Mouse (Mus musculus) embryonic facial prominence, embryonic 11.5 days (tissue): ENCODE measurements around the gene Gnai3. TPM values are rescaled to one million over a fixed set of nuclear protein-coding genes. Genes with fewer than 3 reads are reported as not detected.

Experiments
- ATAC-seq: fragments of 200-750 bp; cut with Nextera tagmentation; replicated peaks from 2 replicates; pipeline ENCODE4 v1.8.0; 2017; ENCODE audit warnings: low read depth; ENCODE audit not compliant: insufficient number of reproducible peaks, low FRiP score, low TSS enrichment
- DNase-seq: peaks from one replicate; pipeline ENCODE4 v3.0.0-alpha.2; 2015; ENCODE audit warnings: low spot score
- H3K27ac ChIP-seq: fragments of 300-500 bp; sonication (generic); replicated peaks from 2 replicates; pipeline ENCODE4 v1.5.1; 2014; ENCODE audit warnings: mild to moderate bottlenecking, low read depth, low read length, control low read depth
- H3K27me3 ChIP-seq: fragments of 300-500 bp; sonication (generic); 2 replicates; pipeline ENCODE4 v1.6.1; 2014; ENCODE audit warnings: mild to moderate bottlenecking, low read length, moderate library complexity, mixed read lengths; ENCODE audit not compliant: control insufficient read depth, insufficient read depth
- H3K36me3 ChIP-seq: fragments of 300-500 bp; sonication (generic); replicated peaks from 2 replicates; pipeline ENCODE4 v1.6.1; 2014; ENCODE audit warnings: low read depth, mild to moderate bottlenecking, low read length, moderate library complexity, mixed read lengths; ENCODE audit not compliant: control insufficient read depth, insufficient read depth
- H3K4me1 ChIP-seq: fragments of 300-500 bp; sonication (generic); 2 replicates; pipeline ENCODE4 v1.6.1; 2014; ENCODE audit warnings: low read length, mixed read lengths; ENCODE audit not compliant: control insufficient read depth, insufficient read depth
- H3K4me2 ChIP-seq: fragments of 300-500 bp; sonication (generic); 2 replicates; pipeline ENCODE4 v1.6.1; 2014; ENCODE audit warnings: low read depth, mild to moderate bottlenecking, control low read depth, low read length, moderate library complexity
- H3K4me3 ChIP-seq: fragments of 300-500 bp; sonication (generic); 2 replicates; pipeline ENCODE4 v1.5.1; 2014; ENCODE audit warnings: low read depth, low read length, control low read depth
- H3K9ac ChIP-seq: fragments of 300-500 bp; sonication (generic); replicated peaks from 2 replicates; pipeline ENCODE4 v1.6.1; 2014; ENCODE audit warnings: mild to moderate bottlenecking, control low read depth, low read length
- H3K9me3 ChIP-seq: fragments of 300-500 bp; sonication (generic); replicated peaks from 2 replicates; pipeline ENCODE4 v1.6.1; 2016; ENCODE audit warnings: mild to moderate bottlenecking, low read length, inconsistent platforms, mixed read lengths; ENCODE audit not compliant: control insufficient read depth
- WGBS: fragments of 180-500 bp; shearing (Covaris S2); extraction: QIAGEN DNeasy Blood & Tissue Kit; methylation state at CpG from one replicate; pipeline ENCODE4 v1.1.7; 2014; 5-methylcytosine and 5-hydroxymethylcytosine counted together
- polyA plus RNA-seq: library from polyadenylated mRNA; unstranded; fragments of >200 nt; fragmentation: Nextera tagmentation; extraction: Ambion mirVana; gene quantifications from 2 replicates; pipeline ENCODE4 v1.2.1, GENCODE M21; 2014

The Gnai3 gene
- polyA plus RNA-seq, 1 experiment from 2014 or later, result 242 TPM

DNA sequence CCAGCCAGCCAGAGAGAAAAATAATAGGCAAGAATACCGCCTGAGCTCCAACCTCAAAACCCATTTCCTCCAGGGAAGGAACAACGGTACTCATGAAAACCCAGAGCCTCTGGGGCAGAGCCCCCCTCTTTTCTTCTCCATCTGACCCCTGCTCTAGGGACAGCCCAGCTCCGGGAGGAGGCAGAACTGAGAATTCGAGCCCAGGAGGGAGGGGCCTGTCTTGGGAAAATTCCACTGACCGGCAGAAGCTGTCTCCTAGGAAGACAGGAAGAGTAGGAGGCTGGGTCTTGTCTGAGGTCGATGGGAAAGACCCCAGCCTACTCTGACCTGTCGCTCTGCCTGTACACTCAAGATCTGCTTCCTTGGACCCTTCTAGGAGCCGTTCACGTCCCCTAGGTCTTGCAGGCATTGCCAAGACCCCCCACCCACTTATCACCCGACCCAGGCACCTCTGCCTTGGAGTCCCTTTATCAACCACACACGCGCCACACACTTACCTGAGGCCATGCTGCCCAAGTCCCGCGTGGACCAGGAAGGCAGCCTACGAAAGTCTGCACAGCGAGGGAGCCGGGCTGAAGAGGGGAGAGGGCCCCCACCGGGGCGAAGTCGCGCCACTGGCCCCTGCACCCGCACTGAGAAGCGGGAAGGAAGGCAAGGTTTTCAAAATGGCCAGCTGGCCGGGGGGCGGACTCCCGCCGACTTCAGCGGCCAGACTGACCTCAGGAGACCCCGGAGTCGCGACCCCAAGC lies 60.1 kb downstream of the Gnai3 start:
- Histone ChIP-seq H3K4me3 (peak overlapping the region; percentile 70), H3K4me2 (peak overlapping the region; percentile 98), H3K27me3 (no peaks in the 10 kb centered on the region), H3K9ac (peak overlapping the region; percentile 72), H3K27ac (peak overlapping the region; percentile 74), H3K9me3 (no peaks in the 10 kb centered on the region), H3K36me3 (no peaks in the 10 kb centered on the region), H3K4me1 (peaks cover 8% of the 10 kb centered on the region; the same call in 1 of the 2 replicates)
- peak; percentile 64 for ATAC-seq
- 0% methylated on average over 31 of the region's 31 CpGs for WGBS
- DNase-seq, result peak; percentile 68

DNA sequence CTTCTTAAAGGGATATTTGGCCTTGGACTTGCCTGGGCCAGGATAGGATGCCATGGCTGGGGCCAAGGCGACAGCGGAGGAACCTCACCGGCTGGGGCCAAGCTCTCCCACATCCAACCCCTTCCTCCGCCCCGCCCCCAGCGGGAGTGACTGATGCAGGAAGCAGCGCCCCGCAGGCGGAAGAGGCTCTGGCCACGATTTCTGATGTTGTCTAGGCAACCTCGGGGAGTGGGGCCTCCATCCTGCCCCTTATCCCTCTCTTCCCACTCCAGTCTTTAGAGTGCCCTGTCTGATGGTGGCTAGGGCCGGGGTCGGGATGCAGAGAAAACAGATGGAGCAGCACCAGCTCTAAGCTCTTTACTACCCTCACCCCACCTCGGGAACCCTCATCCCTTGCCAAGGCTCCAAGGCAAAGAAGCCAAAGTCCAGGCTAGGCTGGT lies 60.6 kb downstream of the Gnai3 start:
- peak; percentile 92 for DNase-seq
- Histone ChIP-seq H3K4me2 (peak overlapping the region; percentile 98), H3K4me3 (peak overlapping the region; percentile 70), H3K9me3 (no peaks in the 10 kb centered on the region), H3K27ac (peak overlapping the region; percentile 56; the same call in 1 of the 2 replicates), H3K9ac (peak overlapping the region; percentile 72), H3K27me3 (no peaks in the 10 kb centered on the region), H3K4me1 (peaks cover 8% of the 10 kb centered on the region; the same call in 1 of the 2 replicates), H3K36me3 (no peaks in the 10 kb centered on the region)
- ATAC-seq, result peak; percentile 87
- under 1% methylated on average over 14 of the region's 14 CpGs for WGBS

DNA sequence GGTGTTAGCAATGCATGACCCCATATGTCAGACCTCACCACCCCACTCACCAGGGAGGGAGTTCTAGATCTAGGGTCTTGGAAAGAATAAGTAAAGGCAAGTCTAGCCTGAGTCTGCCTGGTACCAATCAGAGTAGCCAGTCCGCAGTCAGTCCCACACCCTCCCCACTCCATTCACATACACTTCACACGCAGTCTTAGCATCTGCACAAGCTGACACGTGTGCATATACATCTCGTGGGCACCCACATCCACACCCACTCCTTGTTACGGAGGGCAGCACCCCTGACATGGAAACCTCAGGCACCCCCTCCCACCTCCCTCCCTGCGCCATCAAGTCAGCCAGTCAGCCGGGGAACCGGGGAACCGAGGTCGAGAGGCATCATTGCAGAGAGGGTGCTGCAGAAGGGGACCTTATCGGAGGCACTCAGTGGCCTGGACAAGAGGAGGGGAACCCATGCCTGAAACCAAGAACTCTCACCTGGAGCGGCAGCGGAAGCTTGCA lies 61.1 kb downstream of the Gnai3 start:
- Histone ChIP-seq H3K9ac (peak overlapping the region; percentile 72), H3K4me2 (peak overlapping the region; percentile 98), H3K9me3 (no peaks in the 10 kb centered on the region), H3K4me1 (peaks cover 8% of the 10 kb centered on the region; the same call in 1 of the 2 replicates), H3K4me3 (peak overlapping the region; percentile 70), H3K27ac (no peak overlapping the region; the same call in 1 of the 2 replicates), H3K36me3 (no peaks in the 10 kb centered on the region), H3K27me3 (no peaks in the 10 kb centered on the region)
- ATAC-seq, result peak; percentile 7; the same call in 1 of the 2 replicates
- 20% methylated on average over 13 of the region's 13 CpGs for WGBS
- DNase-seq, result no peak

DNA sequence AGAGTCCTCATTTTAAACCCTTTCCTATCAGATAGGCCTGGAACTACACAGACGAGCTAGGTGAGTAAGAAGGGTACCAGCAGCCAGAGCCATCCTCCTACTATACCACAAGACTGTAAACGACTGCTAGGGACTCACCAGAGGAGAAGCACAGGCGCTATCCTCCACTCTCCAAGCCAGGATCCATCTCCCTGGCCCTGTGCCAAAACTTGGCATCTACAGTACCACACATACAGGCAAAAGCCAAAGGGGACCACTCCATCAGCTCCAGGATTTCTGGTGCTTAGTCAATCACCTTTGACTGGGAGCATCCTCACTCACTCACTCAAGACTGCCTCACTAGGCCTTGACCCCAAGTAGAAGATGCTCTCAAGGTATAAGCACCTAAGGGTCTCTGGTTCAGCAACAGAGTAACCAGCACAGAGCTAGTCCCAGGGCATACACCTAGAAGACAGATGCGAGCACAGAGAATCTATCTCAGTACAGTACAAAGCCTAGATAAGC lies 62.0 kb downstream of the Gnai3 start:
- no peak overlapping the region for H3K4me2 ChIP-seq
- H3K27me3 ChIP-seq, result no peaks in the 10 kb centered on the region
- no peaks in the 10 kb centered on the region for H3K36me3 ChIP-seq
- DNase-seq, result no peak
- H3K4me1 ChIP-seq, result peaks cover 8% of the 10 kb centered on the region; the same call in 1 of the 2 replicates
- no peak for ATAC-seq
- no peak overlapping the region for H3K4me3 ChIP-seq
- no peak overlapping the region for H3K27ac ChIP-seq
- no peaks in the 10 kb centered on the region for H3K9me3 ChIP-seq
- 80% methylated on average over 4 of the region's 4 CpGs for WGBS
- H3K9ac ChIP-seq, result no peak overlapping the region

DNA sequence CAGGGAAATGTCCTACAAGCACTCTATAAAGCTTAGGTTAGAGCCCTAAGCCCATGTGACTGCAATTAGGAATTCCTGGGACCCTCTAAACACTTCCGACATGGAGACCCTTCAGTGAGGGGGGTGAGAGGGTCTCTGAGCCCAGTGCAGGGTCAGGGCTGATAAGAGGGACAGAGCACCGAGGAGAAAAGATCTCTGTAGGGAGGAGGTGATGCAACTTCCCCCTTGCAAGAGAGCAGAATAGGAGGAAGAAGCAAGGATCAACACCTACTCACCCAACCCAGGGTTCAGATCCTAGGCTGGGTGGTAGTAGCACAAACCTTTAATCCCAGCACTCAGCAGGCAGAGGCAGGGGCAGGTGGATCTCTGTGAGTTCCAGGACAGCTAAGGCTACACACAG lies 62.8 kb downstream of the Gnai3 start:
- Histone ChIP-seq H3K27ac (no peak overlapping the region), H3K36me3 (no peaks in the 10 kb centered on the region), H3K27me3 (no peaks in the 10 kb centered on the region), H3K9ac (no peak overlapping the region; the same call in 1 of the 2 replicates), H3K4me1 (peaks cover 8% of the 10 kb centered on the region; the same call in 1 of the 2 replicates), H3K4me2 (no peak overlapping the region), H3K9me3 (no peaks in the 10 kb centered on the region), H3K4me3 (no peak overlapping the region)
- no peak for DNase-seq
- ATAC-seq, result no peak
- WGBS, result 39% methylated on average over 2 of the region's 2 CpGs

DNA sequence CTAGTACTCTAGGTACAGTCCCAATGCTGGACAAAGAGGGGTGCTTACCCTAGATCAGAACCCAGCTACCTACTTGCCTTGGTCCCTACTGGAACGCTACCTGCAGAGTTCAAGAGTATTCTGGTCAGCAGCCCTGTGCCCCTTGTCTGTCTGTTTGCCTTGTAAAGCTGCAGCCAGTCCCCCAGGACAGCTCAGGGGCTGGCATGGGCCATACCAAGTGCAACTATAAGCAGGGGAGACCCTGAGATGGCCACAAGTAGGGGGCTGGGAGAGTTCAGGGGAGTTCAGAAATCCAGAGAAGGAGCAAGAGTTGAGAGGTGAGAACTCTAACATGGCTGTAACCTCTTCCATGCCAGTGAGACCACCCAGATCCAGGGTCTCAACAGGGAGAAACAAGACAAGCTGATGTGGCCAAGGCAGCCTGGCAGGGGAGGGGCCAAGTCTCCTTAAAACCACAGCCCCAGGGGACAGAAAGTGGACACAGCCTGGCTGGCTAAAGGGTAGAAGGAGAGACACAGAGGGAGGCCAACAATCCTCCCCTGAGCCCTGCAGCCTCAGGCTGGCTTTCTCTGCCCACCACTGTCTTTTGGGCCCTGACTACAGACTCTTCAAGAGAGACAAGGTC lies 63.6 kb downstream of the Gnai3 start:
- no peak overlapping the region for H3K27ac ChIP-seq

DNA sequence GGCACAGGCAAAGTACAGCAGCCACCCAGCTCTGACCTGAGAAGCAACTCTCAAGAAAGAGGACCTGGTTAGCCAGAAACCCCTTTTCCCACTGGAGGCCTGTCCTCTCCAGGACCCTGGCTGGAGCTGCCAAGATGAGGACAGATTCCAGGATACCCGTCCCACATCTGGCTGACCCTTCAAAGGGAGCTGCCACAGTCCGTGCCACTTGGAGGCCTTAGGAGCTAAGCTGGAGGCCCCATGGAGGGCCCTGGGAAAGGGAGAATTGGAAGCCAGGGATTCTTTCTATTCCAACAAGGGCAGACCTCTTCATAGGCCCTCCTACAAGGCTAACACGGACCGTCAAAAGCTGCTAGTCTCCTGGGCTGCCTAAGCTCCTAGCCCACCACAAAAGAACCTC lies 64.3 kb downstream of the Gnai3 start:
- DNase-seq (no peak), ATAC-seq (no peak)
- WGBS, result 65% methylated on average over 4 of the region's 4 CpGs
- Histone ChIP-seq H3K27ac (no peak overlapping the region), H3K27me3 (no peaks in the 10 kb centered on the region), H3K36me3 (peaks cover 3% of the 10 kb centered on the region), H3K4me1 (peaks cover 6% of the 10 kb centered on the region; the same call in 1 of the 2 replicates), H3K4me3 (no peak overlapping the region), H3K4me2 (no peak overlapping the region), H3K9ac (no peak overlapping the region), H3K9me3 (no peaks in the 10 kb centered on the region)

More for the DNA sequence above, 63.6 kb downstream of the Gnai3 start:
- Histone ChIP-seq H3K9me3 (no peaks in the 10 kb centered on the region), H3K4me2 (no peak overlapping the region), H3K36me3 (peaks cover 3% of the 10 kb centered on the region; the same call in 1 of the 2 replicates), H3K4me3 (no peak overlapping the region), H3K9ac (no peak overlapping the region; the same call in 1 of the 2 replicates), H3K27me3 (no peaks in the 10 kb centered on the region), H3K4me1 (peaks cover 7% of the 10 kb centered on the region; the same call in 1 of the 2 replicates)
- no peak for DNase-seq
- ATAC-seq, result no peak
- WGBS, result 65% methylated on average over 1 of the region's 1 CpGs
